Mouse (Mus musculus) heart, postnatal 36 days (tissue): ENCODE measurements around the gene D630036H23Rik. TPM values are rescaled to one million over a fixed set of nuclear protein-coding genes. Genes with fewer than 3 reads are reported as not detected.

Experiments
- total RNA-seq, 2 experiments: library from RNA; stranded (reverse); gene quantifications; 2 replicates each; pipeline ENCODE4 v1.2.3; 2021

Gene D630036H23Rik
- total RNA-seq, 2 experiments from 2014 or later: 0.95 to 0.97 TPM

Other genes starting within 250 kb of the D630036H23Rik start
- 10 to 100 TPM; 14.5 to 17.2 TPM for gene Ankmy2, start 225.1 kb downstream of the D630036H23Rik start, total RNA-seq
- 100 to 1,000 TPM; 170 to 180 TPM for gene Bzw2, start 224.1 kb downstream of the D630036H23Rik start, total RNA-seq
- not detected for gene Lrrc72, start 128.8 kb downstream of the D630036H23Rik start, total RNA-seq
- gene Sostdc1, start 68.0 kb downstream of the D630036H23Rik start, total RNA-seq: under 1 TPM; 0.39 to 0.43 TPM
- 1 to 10 TPM; 4.6 to 5.8 TPM for gene Ispd, start 731 bp downstream of the D630036H23Rik start, total RNA-seq